ENCODE assay signal across 26 mouse cellular contexts in genomic region chr4:123401265-123401664, GRCm38 (mm10). TPM values are rescaled to one million over a fixed set of nuclear protein-coding genes. Genes with fewer than 3 reads are reported as not detected.
DNase-seq lines count a peak whose midpoint lies in the region; ATAC-seq and TF ChIP-seq lines count a peak whose summit lies in the region.
"Had no signal": no experiment of that assay in that cellular context is flagged by ENCODE, and none has a peak within 500 bp of the region (broad histone marks: within the 10 kb centered on the region; RNA-seq: fewer than 3 reads in every experiment).

No protein-coding gene starts in this region.

- no peak overlapping the region for H3K27ac ChIP-seq in forebrain, embryonic 14.5 days (ENCODE audit: low read depth, low read length)
- H3K27ac ChIP-seq in forebrain, embryonic 15.5 days (replicated peaks), result no peak overlapping the region
- 0 out of 2 replicates have a peak overlapping the region, but pooled peaks have one; percentile 4 for H3K27ac ChIP-seq in hindbrain, embryonic 13.5 days
- no peak overlapping the region for H3K27ac ChIP-seq in hindbrain, embryonic 14.5 days
- no peak overlapping the region for H3K27ac ChIP-seq in lung, postnatal 0 days (ENCODE audit: low read length)
- H3K27ac ChIP-seq: kidney, postnatal 0 days; left cerebral cortex, adult 2 months; limb, embryonic 13.5 days; lung, embryonic 15.5 days; stomach, embryonic 15.5 days had no signal

- H3K36me3 ChIP-seq in forebrain, embryonic 14.5 days (ENCODE audit: control insufficient read depth, insufficient read depth, low read length), result peaks cover 47% of the 10 kb centered on the region
- H3K36me3 ChIP-seq in forebrain, embryonic 15.5 days, result peaks cover 41% of the 10 kb centered on the region
- peaks cover 40% of the 10 kb centered on the region for H3K36me3 ChIP-seq in hindbrain, embryonic 13.5 days
- peaks cover 54% of the 10 kb centered on the region for H3K36me3 ChIP-seq in hindbrain, embryonic 14.5 days (replicated peaks; ENCODE audit: control insufficient read depth, insufficient read depth)
- peaks cover 20% of the 10 kb centered on the region; the same call in 1 of the 2 replicates for H3K36me3 ChIP-seq in lung, postnatal 0 days (ENCODE audit: insufficient read depth, low read length)

- H3K4me1 ChIP-seq in forebrain, embryonic 14.5 days (ENCODE audit: control insufficient read depth, insufficient read depth, low read length), result peaks cover 23% of the 10 kb centered on the region
- peaks cover 44% of the 10 kb centered on the region for H3K4me1 ChIP-seq in forebrain, embryonic 15.5 days
- peaks cover 43% of the 10 kb centered on the region for H3K4me1 ChIP-seq in hindbrain, embryonic 13.5 days (replicated peaks)
- H3K4me1 ChIP-seq in hindbrain, embryonic 14.5 days (replicated peaks; ENCODE audit: control insufficient read depth, insufficient read depth, low read length), result peaks cover 43% of the 10 kb centered on the region
- H3K4me1 ChIP-seq in lung, postnatal 0 days (ENCODE audit: insufficient read depth, low read depth, low read length), result peaks cover 14% of the 10 kb centered on the region; the same call in 1 of the 2 replicates

- WGBS in forebrain, embryonic 14.5 days, result 75% methylated on average over 3 of the region's 3 CpGs
- WGBS in forebrain, embryonic 15.5 days, result 66% methylated on average over 3 of the region's 3 CpGs
- 76% methylated on average over 3 of the region's 3 CpGs for WGBS in hindbrain, embryonic 13.5 days
- WGBS in hindbrain, embryonic 14.5 days, result 74% methylated on average over 3 of the region's 3 CpGs
- 74% methylated on average over 3 of the region's 3 CpGs for WGBS in lung, postnatal 0 days

- no peak overlapping the region for H3K9ac ChIP-seq in forebrain, embryonic 14.5 days (ENCODE audit: low read length)
- H3K9ac ChIP-seq in forebrain, embryonic 15.5 days (replicated peaks), result no peak overlapping the region
- no peak overlapping the region for H3K9ac ChIP-seq in hindbrain, embryonic 13.5 days
- no peak overlapping the region for H3K9ac ChIP-seq in hindbrain, embryonic 14.5 days
- H3K9ac ChIP-seq in lung, postnatal 0 days (replicated peaks; ENCODE audit: low read depth), result no peak overlapping the region
- H3K9ac ChIP-seq: limb, embryonic 13.5 days; lung, embryonic 15.5 days; stomach, embryonic 15.5 days had no signal

- peak; percentile 29 for DNase-seq in forebrain, embryonic 14.5 days (ENCODE audit: low spot score)
- no peak for DNase-seq in hindbrain, embryonic 14.5 days (ENCODE audit: low spot score)
- DNase-seq in brain, adult 2 months (ENCODE audit: low read depth, low spot score), result peak; percentile 78
- DNase-seq in lung, postnatal 0 days (ENCODE audit: low spot score), result no peak
- DNase-seq in lung, postnatal 36 days, result no peak
- DNase-seq: adrenal gland, postnatal 25 days; cerebellum, adult 2 months; cerebellum, postnatal 14 days; heart, postnatal 14 days; kidney, adult 8-10 months; lung, postnatal 4 days; midbrain, embryonic 14.5 days; right cerebral cortex, postnatal 25 days had no signal

- TF ChIP-seq EP300 in lung, postnatal 0 days (IDR thresholded peaks at IDR 0.05), result no peak

- H3K4me2 ChIP-seq in forebrain, embryonic 14.5 days (ENCODE audit: low read length), result no peak overlapping the region
- H3K4me2 ChIP-seq in forebrain, embryonic 15.5 days (replicated peaks), result no peak overlapping the region
- no peak overlapping the region for H3K4me2 ChIP-seq in hindbrain, embryonic 13.5 days
- no peak overlapping the region for H3K4me2 ChIP-seq in hindbrain, embryonic 14.5 days (replicated peaks)
- H3K4me2 ChIP-seq in lung, postnatal 0 days (replicated peaks; ENCODE audit: low read depth, low read length), result no peak overlapping the region
- H3K4me2 ChIP-seq: limb, embryonic 13.5 days; liver, embryonic 11.5 days; lung, embryonic 15.5 days; stomach, embryonic 15.5 days had no signal

- no peaks in the 10 kb centered on the region for H3K27me3 ChIP-seq in forebrain, embryonic 14.5 days (replicated peaks; ENCODE audit: control insufficient read depth, insufficient read depth, low read length)
- H3K27me3 ChIP-seq in forebrain, embryonic 15.5 days, result no peaks in the 10 kb centered on the region
- no peaks in the 10 kb centered on the region for H3K27me3 ChIP-seq in hindbrain, embryonic 13.5 days
- H3K27me3 ChIP-seq in hindbrain, embryonic 14.5 days (ENCODE audit: control insufficient read depth, insufficient read depth, low read length), result no peaks in the 10 kb centered on the region
- no peaks in the 10 kb centered on the region for H3K27me3 ChIP-seq in lung, postnatal 0 days (replicated peaks; ENCODE audit: insufficient read depth, low read length)
- H3K27me3 ChIP-seq: limb, embryonic 13.5 days; lung, embryonic 15.5 days; stomach, embryonic 15.5 days had no signal

- no peak overlapping the region for H3K4me3 ChIP-seq in forebrain, embryonic 14.5 days (ENCODE audit: low read depth, low read length)
- H3K4me3 ChIP-seq in forebrain, embryonic 15.5 days, result no peak overlapping the region
- no peak overlapping the region for H3K4me3 ChIP-seq in hindbrain, embryonic 13.5 days
- H3K4me3 ChIP-seq in hindbrain, embryonic 14.5 days (replicated peaks; ENCODE audit: low read length), result no peak overlapping the region
- H3K4me3 ChIP-seq in lung, postnatal 0 days (ENCODE audit: low read depth, low read length), result no peak overlapping the region
- H3K4me3 ChIP-seq: left cerebral cortex, adult 2 months; limb, embryonic 13.5 days; lung, embryonic 15.5 days; stomach, embryonic 15.5 days had no signal

- ATAC-seq in forebrain, embryonic 14.5 days, result no peak
- no peak for ATAC-seq in forebrain, embryonic 15.5 days (replicated peaks)
- no peak for ATAC-seq in hindbrain, embryonic 13.5 days (ENCODE audit: low FRiP score)
- ATAC-seq in hindbrain, embryonic 14.5 days (ENCODE audit: low FRiP score), result no peak
- peak; percentile 27; the same call in 1 of the 2 replicates for ATAC-seq in megakaryocyte, adult 5-6 weeks (ENCODE audit: poor library complexity, severe bottlenecking)
- ATAC-seq in lung, postnatal 0 days, result no peak
- ATAC-seq: intestine, embryonic 16.5 days had no signal

- no peak for TF ChIP-seq CTCF in lung, postnatal 0 days (IDR thresholded peaks at IDR 0.05)

- no peaks in the 10 kb centered on the region for H3K9me3 ChIP-seq in forebrain, embryonic 14.5 days (replicated peaks; ENCODE audit: control insufficient read depth, low read length)
- H3K9me3 ChIP-seq in forebrain, embryonic 15.5 days, result no peaks in the 10 kb centered on the region
- H3K9me3 ChIP-seq in hindbrain, embryonic 13.5 days, result no peaks in the 10 kb centered on the region
- no peaks in the 10 kb centered on the region for H3K9me3 ChIP-seq in hindbrain, embryonic 14.5 days (ENCODE audit: control insufficient read depth, low read length)
- no peaks in the 10 kb centered on the region for H3K9me3 ChIP-seq in lung, postnatal 0 days (ENCODE audit: low read length)
- H3K9me3 ChIP-seq: limb, embryonic 13.5 days; lung, embryonic 15.5 days; stomach, embryonic 15.5 days had no signal

RNA-seq across cellular contexts. Expression of gene Bmp8a, which starts 58.2 kb away (rescaled TPM):
- 0.09 TPM in 1 of 2 replicates, not detected in the other for polyA plus RNA-seq in forebrain, embryonic 14.5 days (2014; fragmentation: Nextera tagmentation; extraction: Ambion mirVana)
- 0.09 and 0.13 TPM in 2 replicates for polyA plus RNA-seq in forebrain, embryonic 15.5 days (2015; fragmentation: Nextera tagmentation; extraction: Ambion mirVana)
- 0.26 and 0.31 TPM in 2 replicates for polyA plus RNA-seq in hindbrain, embryonic 13.5 days (2015; fragmentation: Nextera tagmentation; extraction: Ambion mirVana)
- 0.25 and 0.34 TPM in 2 replicates for polyA plus RNA-seq in hindbrain, embryonic 14.5 days (2014; fragmentation: Nextera tagmentation; extraction: Ambion mirVana)
- not detected in 2 replicates for total RNA-seq in megakaryocyte, adult 5-6 weeks (2015)
- not detected in 2 replicates for total RNA-seq in megakaryocyte, adult 5-6 weeks (2017)
- 0.44 and 0.61 TPM in 2 replicates for polyA plus RNA-seq in lung, postnatal 0 days (2015; fragmentation: Nextera tagmentation; extraction: Ambion mirVana)
- total RNA-seq: adrenal gland, postnatal 25 days; gastrocnemius, postnatal 4 days; neutrophil, adult 5-6 weeks had no signal
- polyA plus RNA-seq: heart, embryonic 14.5 days had no signal

Comparison
In these comparisons a context has a peak if more than half of its experiments do, and no peak if none do; other contexts are left out.
1. DNase-seq: peak in forebrain, embryonic 14.5 days (single experiment) and brain, adult 2 months (single experiment); none in hindbrain, embryonic 14.5 days (single experiment), lung, postnatal 0 days (single experiment) and lung, postnatal 36 days (single experiment).